Mouse (Mus musculus) CH12.LX (cell line): ENCODE measurements around the gene Babam2. TPM values are rescaled to one million over a fixed set of nuclear protein-coding genes. Genes with fewer than 3 reads are reported as not detected.

Source experiments
- DNase-seq: peaks from one replicate; pipeline ENCODE4 v3.0.0-alpha.2; 2013; ENCODE audit errors: extremely low read depth
- H3K27ac ChIP-seq: 2 replicates; pipeline ENCODE4 v1.5.1; 2012; ENCODE audit warnings: low read depth, mild to moderate bottlenecking, control low read depth, moderate library complexity; ENCODE audit not compliant: insufficient read depth
- H3K27me3 ChIP-seq: replicated peaks from 2 replicates; pipeline ENCODE3; 2012; ENCODE audit warnings: inconsistent platforms
- H3K36me3 ChIP-seq, 2 experiments: replicated peaks in 1 of 2; 2 replicates each; pipeline versions ENCODE3 to v1.6.1; 2012; ENCODE audit warnings: inconsistent platforms in 1 of 2, low read length in 1 of 2, mild to moderate bottlenecking in 1 of 2, mixed read lengths in 1 of 2, moderate library complexity in 1 of 2; ENCODE audit not compliant: control insufficient read depth in 1 of 2, insufficient read depth in 1 of 2
- H3K4me1 ChIP-seq, 2 experiments: 2 replicates each; pipeline ENCODE4 v1.6.1; 2012; ENCODE audit warnings: inconsistent platforms in 1 of 2, moderate library complexity in 1 of 2; ENCODE audit not compliant: insufficient read depth in 2 of 2, control insufficient read depth in 1 of 2
- H3K4me2 ChIP-seq: 2 replicates; pipeline ENCODE4 v1.6.1; 2012; ENCODE audit warnings: low read depth, mild to moderate bottlenecking, control low read depth; ENCODE audit not compliant: poor library complexity, insufficient read depth, severe bottlenecking
- H3K4me3 ChIP-seq, 3 experiments: fragments of 150-350 bp in 1 of 3; sonication (generic) in 1 of 3; replicated peaks in 1 of 3; 2 replicates each; pipeline versions ENCODE3 to v1.5.1; 2011 to 2012; ENCODE audit warnings: low read depth in 2 of 3, low read length in 2 of 3, mild to moderate bottlenecking in 2 of 3, moderate library complexity in 2 of 3, control low read depth in 1 of 3, improper control_type of control experiment in 1 of 3, inconsistent platforms in 1 of 3, mixed read lengths in 1 of 3; ENCODE audit not compliant: poor library complexity in 1 of 3
- H3K79me2 ChIP-seq: replicated peaks from 2 replicates; pipeline ENCODE4 v1.6.1; 2012; ENCODE audit warnings: mild to moderate bottlenecking, moderate library complexity; ENCODE audit not compliant: control insufficient read depth, poor library complexity, insufficient read depth, severe bottlenecking; ENCODE audit errors: extremely low read depth
- H3K9ac ChIP-seq: 2 replicates; pipeline ENCODE4 v1.6.1; 2012; ENCODE audit warnings: low read depth, mild to moderate bottlenecking, control low read depth, moderate library complexity; ENCODE audit not compliant: insufficient read depth
- H3K9me3 ChIP-seq: replicated peaks from 2 replicates; pipeline ENCODE3; 2012; ENCODE audit warnings: low read length, inconsistent platforms, mixed read lengths
- CTCF ChIP-seq, 2 experiments: IDR thresholded peaks in 1 of 2; conservative IDR thresholded peaks in 1 of 2; 2 replicates each; pipeline ENCODE4 v1.5.1; 2011 to 2012; ENCODE audit warnings: low read depth in 2 of 2, low read length in 2 of 2, improper control_type of control experiment in 1 of 2, inconsistent platforms in 1 of 2, mild to moderate bottlenecking in 1 of 2, moderate library complexity in 1 of 2
- E2F4 ChIP-seq: IDR thresholded peaks from 2 replicates; pipeline ENCODE4 v1.6.1; 2011; ENCODE audit warnings: low read depth, low read length, improper control_type of control experiment; ENCODE audit not compliant: insufficient replicate concordance
- ELF1 ChIP-seq: IDR thresholded peaks from 2 replicates; pipeline ENCODE4 v1.6.1; 2014; ENCODE audit warnings: low read depth, mild to moderate bottlenecking, inconsistent platforms, low read length, improper control_type of control experiment
- EP300 ChIP-seq: IDR thresholded peaks from 2 replicates; pipeline ENCODE4 v1.6.1; 2011; ENCODE audit warnings: low read length, improper control_type of control experiment
- ETS1 ChIP-seq: conservative IDR thresholded peaks from 2 replicates; pipeline ENCODE4 v1.6.1; 2012; ENCODE audit warnings: low read depth, mild to moderate bottlenecking, inconsistent platforms, low read length, improper control_type of control experiment, moderate library complexity
- HCFC1 ChIP-seq: IDR thresholded peaks from 2 replicates; pipeline ENCODE4 v1.6.1; 2012; ENCODE audit warnings: low read depth, mild to moderate bottlenecking, inconsistent platforms, low read length, improper control_type of control experiment
- IRF4 ChIP-seq: IDR thresholded peaks from 2 replicates; pipeline ENCODE4 v1.6.1; 2014; ENCODE audit warnings: low read depth, mild to moderate bottlenecking, inconsistent platforms, low read length, improper control_type of control experiment
- MAFK ChIP-seq: IDR thresholded peaks from 2 replicates; pipeline ENCODE4 v1.6.1; 2011; ENCODE audit warnings: low read length, improper control_type of control experiment; ENCODE audit not compliant: insufficient replicate concordance
- MEF2A ChIP-seq: IDR thresholded peaks from 2 replicates; pipeline ENCODE4 v1.6.1; 2014; ENCODE audit warnings: low read depth, mild to moderate bottlenecking, inconsistent platforms, low read length, improper control_type of control experiment, borderline replicate concordance
- MYC ChIP-seq: IDR thresholded peaks from 2 replicates; pipeline ENCODE4 v1.6.1; 2011; ENCODE audit warnings: low read depth, mild to moderate bottlenecking, improper control_type of control experiment, low read length
- NRF1 ChIP-seq: IDR thresholded peaks from 2 replicates; pipeline ENCODE4 v1.6.1; 2014; ENCODE audit warnings: low read depth, mild to moderate bottlenecking, inconsistent platforms, low read length, improper control_type of control experiment, moderate library complexity
- SIN3A ChIP-seq: IDR thresholded peaks from 2 replicates; pipeline ENCODE4 v1.6.1; 2012; ENCODE audit warnings: low read length, improper control_type of control experiment, inconsistent platforms
- SMC3 ChIP-seq: IDR thresholded peaks from 2 replicates; pipeline ENCODE4 v1.6.1; 2011; ENCODE audit warnings: low read depth, low read length, improper control_type of control experiment
- TBP ChIP-seq: conservative IDR thresholded peaks from 2 replicates; pipeline ENCODE4 v1.6.1; 2011; ENCODE audit warnings: low read depth, low read length, improper control_type of control experiment
- UBTF ChIP-seq: IDR thresholded peaks from 2 replicates; pipeline ENCODE4 v1.6.1; 2012; ENCODE audit warnings: low read depth, mild to moderate bottlenecking, inconsistent platforms, low read length, improper control_type of control experiment, moderate library complexity
- USF1 ChIP-seq: IDR thresholded peaks from 2 replicates; pipeline ENCODE4 v1.6.1; 2014; ENCODE audit warnings: low read depth, mild to moderate bottlenecking, inconsistent platforms, low read length, improper control_type of control experiment
- dilution Hi-C: fragments of 300-500 bp; cut with MboI; formaldehyde crosslinking; loops from 2 replicates; pipeline ENCODE4 v1.14.3; 2020; ENCODE audit warnings: low sequenced_read_pairs; ENCODE audit not compliant: extremely low pct_unique_long_range_greater_than_20kb, extremely low pct_ligation_motif_present
- in situ Hi-C: fragments of 300-500 bp; cut with MboI; formaldehyde crosslinking; loops from 3 replicates; pipeline ENCODE4 v1.14.3; 2019; ENCODE audit warnings: low sequenced_read_pairs, low pct_ligation_motif_present, low pct_unique_long_range_greater_than_20kb, mixed read lengths
- polyA plus RNA-seq: library from polyadenylated mRNA; unstranded; fragments of >175 nt; gene quantifications from 2 replicates; pipeline ENCODE4 v1.2.1, GENCODE M21; 2012; ENCODE audit warnings: low read depth; ENCODE audit not compliant: insufficient read length
- total RNA-seq, 2 experiments: library from RNA; depleted of rRNA; stranded (reverse); fragments of 300-350 nt in 1 of 2; fragments of >200 nt in 1 of 2; gene quantifications; 2 replicates each; pipeline ENCODE4 v1.2.3; 2012 to 2014

Gene Babam2
- total and polyA plus RNA-seq, 3 experiments = 38.2 to 78.0 (median 39.8) TPM

- Histone ChIP-seq H3K4me1 (peaks cover 0 to 19% of the 10 kb centered on the region in 2 experiments; a peak in 2 of 4 replicates), H3K9ac (no peak overlapping the region), H3K4me2 (no peak overlapping the region), H3K36me3 (no peaks in the 10 kb centered on the region)
- DNase-seq = no peak
- in situ Hi-C loops = no loop called here
- TF ChIP-seq USF1 = no peak
- TF ChIP-seq, all 38 proteins: peak for 0
- Histone ChIP-seq H3K4me3 (no peak overlapping the region), H3K9me3 (no peaks in the 10 kb centered on the region), H3K27ac (no peak overlapping the region), H3K27me3 (no peaks in the 10 kb centered on the region), H3K79me2 (no peaks in the 10 kb centered on the region)
- dilution Hi-C loops = no loop called here
Measured at GRCm38 (mm10) chr5:31961423-31961822, 263.9 kb downstream of the Babam2 start.

GRCm38 (mm10) chr5:31962346-31962745 is 264.9 kb downstream of the Babam2 start:
- H3K27ac ChIP-seq = no peak overlapping the region
- no peak overlapping the region for H3K4me3 ChIP-seq
- TF ChIP-seq SIN3A (no peak), UBTF (no peak), HCFC1 (no peak), MYC (no peak), MEF2A (no peak), ELF1 (no peak), NRF1 (no peak), IRF4 (no peak), CTCF (conservative IDR thresholded peaks at IDR 0.05 in 1 of 2, IDR thresholded peaks at IDR 0.05 in 1 of 2; ENCODE audit: low read depth in 2 of 2, low read length in 2 of 2) (no peak), SMC3 (no peak), USF1 (no peak), TBP (no peak), MAFK (no peak), E2F4 (no peak), ETS1 (no peak), EP300 (no peak)
- H3K27me3 ChIP-seq = no peaks in the 10 kb centered on the region
- peaks cover 0 to 19% of the 10 kb centered on the region in 2 experiments; a peak in 2 of 4 replicates for H3K4me1 ChIP-seq
- no peak overlapping the region for H3K4me2 ChIP-seq
- no peaks in the 10 kb centered on the region for H3K36me3 ChIP-seq
- H3K79me2 ChIP-seq = no peaks in the 10 kb centered on the region
- dilution Hi-C loops (no loop called here), in situ Hi-C loops (no loop called here)
- no peak for DNase-seq
- H3K9me3 ChIP-seq = no peaks in the 10 kb centered on the region
- no peak overlapping the region for H3K9ac ChIP-seq
